Mouse (Mus musculus) stomach, embryonic 15.5 days (tissue): Measurements from ENCODE around the gene Uhrf1bp1l. TPM values are rescaled to one million over a fixed set of nuclear protein-coding genes. Genes with fewer than 3 reads are reported as not detected.

Experiments used
- ATAC-seq: fragments of 200-750 bp; cut with Nextera tagmentation; 2 replicates; pipeline ENCODE4 v1.8.0; 2017; ENCODE audit warnings: low read depth, moderate number of reproducible peaks, moderate TSS enrichment; ENCODE audit not compliant: insufficient read depth, low FRiP score
- H3K27ac ChIP-seq: fragments of 300-500 bp; sonication (generic); 2 replicates; pipeline ENCODE4 v1.5.1; 2015; ENCODE audit warnings: mild to moderate bottlenecking, inconsistent platforms
- H3K27me3 ChIP-seq: fragments of 300-500 bp; sonication (generic); replicated peaks from 2 replicates; pipeline ENCODE4 v1.6.1; 2015; ENCODE audit warnings: inconsistent platforms
- H3K36me3 ChIP-seq: fragments of 300-500 bp; sonication (generic); 2 replicates; pipeline ENCODE4 v1.6.1; 2015; ENCODE audit warnings: inconsistent platforms
- H3K4me1 ChIP-seq: fragments of 300-500 bp; sonication (generic); 2 replicates; pipeline ENCODE4 v1.6.1; 2015; ENCODE audit warnings: inconsistent platforms
- H3K4me2 ChIP-seq: fragments of 300-500 bp; sonication (generic); 2 replicates; pipeline ENCODE4 v1.6.1; 2015; ENCODE audit warnings: mild to moderate bottlenecking, inconsistent platforms
- H3K4me3 ChIP-seq: fragments of 300-500 bp; sonication (generic); replicated peaks from 2 replicates; pipeline ENCODE4 v1.5.1; 2015; ENCODE audit warnings: inconsistent platforms
- H3K9ac ChIP-seq: fragments of 300-500 bp; sonication (generic); 2 replicates; pipeline ENCODE4 v1.6.1; 2015; ENCODE audit warnings: inconsistent platforms
- H3K9me3 ChIP-seq: fragments of 300-500 bp; sonication (generic); 2 replicates; pipeline ENCODE4 v1.6.1; 2016; ENCODE audit warnings: inconsistent platforms
- WGBS: fragments of 180-500 bp; shearing (Covaris S2); methylation state at CpG from one replicate; pipeline ENCODE4 v1.1.7; 2015; 5-methylcytosine and 5-hydroxymethylcytosine counted together
- polyA plus RNA-seq: library from polyadenylated mRNA; unstranded; fragments of >200 nt; fragmentation: Nextera tagmentation; extraction: Ambion mirVana; gene quantifications from 2 replicates; pipeline ENCODE4 v1.2.1, GENCODE M21; 2015

Uhrf1bp1l gene
- polyA plus RNA-seq, 1 experiment from 2014 or later = 19.9 TPM

DNA sequence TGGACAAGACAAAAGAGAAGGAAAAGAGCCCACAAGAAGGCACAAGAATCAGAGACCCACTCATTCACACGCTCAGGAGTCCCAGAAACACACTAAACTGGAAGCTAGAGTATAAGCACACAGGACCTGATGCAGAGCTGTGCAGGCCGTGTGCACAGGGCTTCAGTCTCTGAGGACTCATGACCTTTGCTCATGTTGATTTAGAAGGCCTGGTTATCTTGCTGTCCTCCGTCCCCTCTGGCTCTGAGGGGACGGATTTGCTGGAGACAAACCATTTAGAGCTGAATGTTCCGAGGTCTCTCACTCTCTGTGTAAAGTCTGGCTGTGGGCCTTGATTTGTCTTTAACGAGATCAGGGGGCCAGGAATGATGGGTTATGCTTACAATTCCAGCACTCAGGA, 14.4 kb upstream of the Uhrf1bp1l start:
- Histone ChIP-seq H3K9ac (no peak overlapping the region), H3K4me1 (0 out of 2 replicates have a peak, but pooled peaks cover 5% of the 10 kb centered on the region), H3K27ac (no peak overlapping the region), H3K4me2 (no peak overlapping the region), H3K27me3 (no peaks in the 10 kb centered on the region), H3K9me3 (no peaks in the 10 kb centered on the region), H3K4me3 (no peak overlapping the region), H3K36me3 (no peaks in the 10 kb centered on the region)
- no peak for ATAC-seq
- 79% methylated on average over 6 of the region's 6 CpGs for WGBS

- Histone ChIP-seq H3K36me3 (no peaks in the 10 kb centered on the region), H3K4me3 (peak overlapping the region; percentile 60), H3K4me1 (0 out of 2 replicates have a peak, but pooled peaks cover 5% of the 10 kb centered on the region), H3K27me3 (no peaks in the 10 kb centered on the region), H3K9me3 (no peaks in the 10 kb centered on the region), H3K4me2 (peak overlapping the region; percentile 71), H3K27ac (no peak overlapping the region), H3K9ac (no peak overlapping the region)
- WGBS = 18% methylated on average over 5 of the region's 5 CpGs
- ATAC-seq = no peak
These were observed 13.4 kb upstream of the Uhrf1bp1l start for GRCm38 (mm10) chr10:89731341-89731740.

DNA sequence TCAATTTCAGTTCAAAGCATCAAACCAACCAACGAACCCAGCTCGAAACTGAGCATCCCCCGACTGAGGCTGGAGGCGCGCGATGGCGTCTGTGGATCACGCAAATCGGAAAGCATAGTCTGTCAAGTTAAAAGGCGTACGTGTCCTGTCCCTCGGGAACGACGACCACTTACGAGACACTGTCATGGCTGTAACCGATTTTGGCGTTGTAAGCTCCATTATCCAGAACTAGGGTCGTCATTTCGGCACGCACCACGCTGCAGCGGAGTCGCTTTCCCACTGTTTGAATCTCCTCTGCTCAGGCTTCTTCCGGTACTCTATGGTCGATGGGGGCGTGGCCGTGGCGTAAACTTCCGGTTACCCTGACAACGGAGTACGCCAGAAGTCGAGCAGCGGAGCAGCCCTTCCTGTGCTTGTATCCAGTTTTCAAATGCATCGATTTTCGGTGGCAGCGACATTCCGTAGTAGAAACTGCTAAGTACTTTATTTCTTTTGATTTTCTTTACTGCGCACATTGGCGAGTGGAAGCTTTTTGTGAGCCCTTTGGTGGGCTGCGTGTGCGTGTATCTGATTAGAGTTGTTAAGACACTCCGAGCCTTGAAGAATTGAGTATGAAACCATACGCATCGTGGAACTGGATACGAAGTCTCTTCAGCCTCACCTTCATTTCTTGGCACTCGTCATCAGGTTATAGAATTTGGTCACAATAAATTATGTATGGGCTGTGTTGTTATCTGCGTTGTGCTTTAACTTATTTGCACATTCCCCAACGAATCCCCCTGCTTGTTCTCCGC, 12.6 kb upstream of the Uhrf1bp1l start, which contains the start of gene Actr6:
Gene Actr6 (minus strand): TSS at position 295 of the 794 bp plus-strand sequence.
- ATAC-seq = peak; percentile 97
- Histone ChIP-seq H3K27me3 (no peaks in the 10 kb centered on the region), H3K9ac (peak within 1 kb of the TSS; percentile 33; the same call in 1 of the 2 replicates), H3K9me3 (no peaks in the 10 kb centered on the region), H3K27ac (peak within 1 kb of the TSS; percentile 16; the same call in 1 of the 2 replicates), H3K4me1 (0 out of 2 replicates have a peak, but pooled peaks cover 5% of the 10 kb centered on the region), H3K36me3 (no peaks in the 10 kb centered on the region), H3K4me3 (peak within 1 kb of the TSS; percentile 60), H3K4me2 (peak within 1 kb of the TSS; percentile 71)
- WGBS = 1% methylated on average over 49 of the region's 49 CpGs

- no peak for ATAC-seq
- Histone ChIP-seq H3K27ac (no peak overlapping the region), H3K4me3 (no peak overlapping the region), H3K27me3 (no peaks in the 10 kb centered on the region), H3K4me1 (no peaks in the 10 kb centered on the region), H3K36me3 (no peaks in the 10 kb centered on the region), H3K9me3 (no peaks in the 10 kb centered on the region), H3K9ac (no peak overlapping the region), H3K4me2 (no peak overlapping the region)
- 30% methylated on average over 5 of the region's 5 CpGs for WGBS
These were observed 7.7 kb upstream of the Uhrf1bp1l start for GRCm38 (mm10) chr10:89737092-89737491.

- Histone ChIP-seq H3K36me3 (no peaks in the 10 kb centered on the region), H3K4me1 (no peaks in the 10 kb centered on the region), H3K27ac (no peak overlapping the region), H3K4me3 (no peak overlapping the region), H3K4me2 (no peak overlapping the region), H3K9me3 (no peaks in the 10 kb centered on the region), H3K27me3 (no peaks in the 10 kb centered on the region), H3K9ac (no peak overlapping the region)
- no peak for ATAC-seq
- WGBS = 83% methylated on average over 3 of the region's 3 CpGs
These were observed 6.9 kb upstream of the Uhrf1bp1l start for GRCm38 (mm10) chr10:89737887-89738286.

GRCm38 (mm10) chr10:89738395-89738794, 6.4 kb upstream of the Uhrf1bp1l start:
- Histone ChIP-seq H3K4me1 (no peaks in the 10 kb centered on the region), H3K36me3 (no peaks in the 10 kb centered on the region), H3K27ac (no peak overlapping the region), H3K9ac (no peak overlapping the region), H3K4me3 (no peak overlapping the region), H3K27me3 (no peaks in the 10 kb centered on the region), H3K4me2 (no peak overlapping the region), H3K9me3 (no peaks in the 10 kb centered on the region)
- ATAC-seq = no peak
- 90% methylated on average over 9 of the region's 9 CpGs for WGBS

GRCm38 (mm10) chr10:89739703-89740102, 5.1 kb upstream of the Uhrf1bp1l start:
- H3K4me3 ChIP-seq = no peak overlapping the region
- WGBS = 50% methylated on average over 7 of the region's 7 CpGs
- no peak for ATAC-seq

GRCm38 (mm10) chr10:89740995-89741394, 3.8 kb upstream of the Uhrf1bp1l start:
- no peak overlapping the region for H3K4me2 ChIP-seq
- no peak overlapping the region for H3K9ac ChIP-seq
- no peaks in the 10 kb centered on the region for H3K36me3 ChIP-seq
- H3K4me3 ChIP-seq = no peak overlapping the region
- H3K27me3 ChIP-seq = no peaks in the 10 kb centered on the region
- WGBS = 80% methylated on average over 6 of the region's 6 CpGs
- H3K27ac ChIP-seq = no peak overlapping the region
- no peaks in the 10 kb centered on the region for H3K4me1 ChIP-seq
- no peaks in the 10 kb centered on the region for H3K9me3 ChIP-seq
- ATAC-seq = no peak

More at GRCm38 (mm10) chr10:89739703-89740102, 5.1 kb upstream of the Uhrf1bp1l start:
- Histone ChIP-seq H3K4me1 (no peaks in the 10 kb centered on the region), H3K27me3 (no peaks in the 10 kb centered on the region), H3K9ac (no peak overlapping the region), H3K9me3 (no peaks in the 10 kb centered on the region), H3K27ac (no peak overlapping the region), H3K4me2 (no peak overlapping the region), H3K36me3 (no peaks in the 10 kb centered on the region)

DNA sequence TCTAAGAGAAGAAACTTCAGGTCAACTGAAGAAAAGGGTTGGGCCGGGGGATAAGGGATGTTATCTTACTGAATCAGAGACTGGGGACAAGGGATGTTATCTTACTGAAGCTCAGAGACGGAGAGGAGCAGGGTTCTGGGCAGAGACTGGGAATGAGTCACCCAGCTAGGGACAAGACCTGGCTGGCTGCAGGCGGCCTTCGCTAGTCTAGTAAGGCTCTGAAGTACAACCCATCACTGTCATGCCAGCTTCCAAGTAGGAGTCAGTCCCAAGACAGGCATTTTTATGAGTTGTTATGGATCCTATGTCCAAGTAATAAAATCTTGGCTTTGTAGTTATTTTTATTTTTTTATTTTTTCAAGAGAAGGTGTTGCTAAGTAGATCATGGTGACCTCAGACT, 1.5 kb upstream of the Uhrf1bp1l start:
- no peak overlapping the region for H3K27ac ChIP-seq
- no peaks in the 10 kb centered on the region for H3K36me3 ChIP-seq
- H3K4me3 ChIP-seq = no peak overlapping the region
- H3K4me1 ChIP-seq = 0 out of 2 replicates have a peak, but pooled peaks cover 4% of the 10 kb centered on the region
- no peaks in the 10 kb centered on the region for H3K27me3 ChIP-seq
- no peaks in the 10 kb centered on the region for H3K9me3 ChIP-seq
- no peak overlapping the region for H3K9ac ChIP-seq
- 69% methylated on average over 4 of the region's 4 CpGs for WGBS
- H3K4me2 ChIP-seq = no peak overlapping the region
- no peak for ATAC-seq

GRCm38 (mm10) chr10:89744341-89744740, 450 bp upstream of the Uhrf1bp1l start:
- Histone ChIP-seq H3K36me3 (no peaks in the 10 kb centered on the region), H3K27ac (no peak overlapping the region), H3K4me1 (0 out of 2 replicates have a peak, but pooled peaks cover 4% of the 10 kb centered on the region), H3K27me3 (no peaks in the 10 kb centered on the region), H3K9ac (no peak overlapping the region), H3K4me2 (peak overlapping the region; percentile 66), H3K4me3 (peak overlapping the region; percentile 64), H3K9me3 (no peaks in the 10 kb centered on the region)
- 25% methylated on average over 3 of the region's 3 CpGs for WGBS
- no peak for ATAC-seq

DNA sequence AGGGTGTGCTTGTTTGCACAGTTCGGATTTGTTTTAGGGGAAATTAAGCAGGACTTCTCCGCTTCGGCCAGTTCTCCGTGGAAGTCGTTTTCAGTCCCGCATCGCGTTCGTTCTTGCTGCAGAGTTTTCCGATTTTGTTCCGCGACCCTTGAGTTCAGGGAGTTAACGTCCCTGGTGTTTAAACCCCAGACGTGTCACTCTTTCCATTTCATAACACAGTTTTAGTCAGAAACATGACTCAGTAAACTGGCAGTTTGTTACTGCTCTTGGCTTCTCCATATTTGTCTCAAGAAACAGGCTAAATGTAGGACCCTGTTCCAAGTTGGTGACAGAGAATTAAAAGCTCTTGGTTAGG, 852 bp downstream of the Uhrf1bp1l start:
- WGBS = under 1% methylated on average over 14 of the region's 14 CpGs
- H3K27me3 ChIP-seq = no peaks in the 10 kb centered on the region
- H3K9me3 ChIP-seq = no peaks in the 10 kb centered on the region
- peak overlapping the region; percentile 66 for H3K4me2 ChIP-seq
- peak overlapping the region; percentile 64 for H3K4me3 ChIP-seq
- H3K4me1 ChIP-seq = 0 out of 2 replicates have a peak, but pooled peaks cover 4% of the 10 kb centered on the region
- ATAC-seq = no peak
- H3K27ac ChIP-seq = peak overlapping the region; percentile 85
- peak overlapping the region; percentile 67 for H3K9ac ChIP-seq
- H3K36me3 ChIP-seq = no peaks in the 10 kb centered on the region

DNA sequence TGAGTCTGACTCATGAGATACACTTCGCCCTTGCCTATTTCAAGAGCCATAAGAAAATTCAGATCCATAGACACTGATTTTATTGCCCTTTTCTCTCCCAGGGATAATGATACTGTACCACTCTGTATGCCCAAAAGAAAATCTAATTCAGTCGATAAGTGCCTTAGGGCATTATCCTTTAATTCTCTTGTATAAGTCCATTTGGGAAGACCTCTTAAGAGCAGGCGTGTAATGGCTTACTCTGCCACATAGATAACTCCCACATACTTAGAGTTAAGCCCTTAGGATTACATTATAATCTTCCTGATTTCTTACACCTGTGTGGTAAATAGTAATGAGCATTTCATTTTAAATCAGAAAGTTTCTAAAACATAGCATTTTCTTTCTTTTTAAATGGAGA, 1.8 kb downstream of the Uhrf1bp1l start:
- ATAC-seq = no peak
- Histone ChIP-seq H3K27me3 (no peaks in the 10 kb centered on the region), H3K4me1 (0 out of 2 replicates have a peak, but pooled peaks cover 4% of the 10 kb centered on the region), H3K4me2 (no peak overlapping the region), H3K27ac (no peak overlapping the region), H3K4me3 (no peak overlapping the region), H3K9me3 (no peaks in the 10 kb centered on the region), H3K9ac (no peak overlapping the region), H3K36me3 (no peaks in the 10 kb centered on the region)
- WGBS = 70% methylated on average over 3 of the region's 3 CpGs
